Mouse (Mus musculus): Measurements from ENCODE around the gene Cdkn1c. TPM values are rescaled to one million over a fixed set of nuclear protein-coding genes. Genes with fewer than 3 reads are reported as not detected.

The Cdkn1c gene
- polyA plus RNA-seq, 1 experiment from 2014 or later, result 36.4 TPM

DNA sequence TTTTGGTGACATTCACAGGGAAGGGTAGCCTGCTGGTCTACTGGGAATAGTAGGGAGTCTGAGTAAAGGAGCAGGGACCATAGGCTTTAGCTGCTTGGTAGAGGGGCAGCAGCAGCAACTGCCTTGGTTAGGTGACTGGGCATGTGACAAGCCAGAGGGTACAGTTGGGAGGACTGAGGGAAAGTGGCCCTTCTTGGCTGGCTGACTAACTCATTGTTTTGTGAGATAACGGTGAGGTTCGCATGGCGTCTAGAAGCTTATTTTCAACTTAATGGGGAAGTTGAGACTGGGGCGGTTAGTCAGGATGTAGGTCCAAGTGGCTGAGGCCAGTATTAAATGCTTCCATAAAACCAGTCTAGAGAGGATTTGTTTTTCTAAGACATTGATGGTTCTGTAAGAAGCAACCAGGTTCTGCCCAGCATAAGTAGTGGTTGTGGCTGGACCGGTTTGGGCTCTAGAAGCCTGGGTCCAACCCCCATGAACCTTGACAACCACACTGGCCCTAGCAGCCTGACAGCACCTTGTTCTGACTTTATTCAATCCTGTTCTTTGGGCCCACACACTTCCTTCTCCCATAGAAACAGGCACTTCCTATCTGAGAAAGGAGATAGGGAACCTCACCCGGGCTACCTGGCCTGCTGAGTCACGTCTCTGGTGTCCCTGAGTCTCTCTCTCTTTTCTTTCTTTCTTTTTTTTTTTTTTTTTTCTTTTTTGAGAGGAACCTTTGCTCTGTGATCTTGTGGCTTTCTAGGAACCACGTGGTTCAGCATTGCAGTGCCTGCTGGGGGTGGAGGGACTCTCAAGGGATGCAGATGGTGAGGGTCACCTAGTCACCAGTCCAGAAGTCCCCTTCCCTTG lies 34.5 kb upstream of the Cdkn1c start:
- Histone ChIP-seq H3K36me3 (replicated peaks; ENCODE audit: insufficient read depth, low read length) (no peaks in the 10 kb centered on the region), H3K9ac (replicated peaks) (no peak overlapping the region), H3K27me3 (ENCODE audit: insufficient read depth, low read length) (peaks cover 4% of the 10 kb centered on the region; the same call in 1 of the 2 replicates), H3K4me3 (ENCODE audit: low read depth, low read length) (no peak overlapping the region), H3K4me2 (ENCODE audit: low read depth, low read length) (no peak overlapping the region), H3K9me3 (ENCODE audit: low read length) (no peaks in the 10 kb centered on the region), H3K27ac (ENCODE audit: low read depth) (no peak overlapping the region), H3K4me1 (ENCODE audit: insufficient read depth) (peaks cover 14% of the 10 kb centered on the region)
- WGBS (ENCODE audit: insufficient replicate concordance), result 31% methylated on average over 8 of the region's 8 CpGs
- TF ChIP-seq EP300 (IDR thresholded peaks at IDR 0.05; ENCODE audit: low read depth), result no peak
- no peak for TF ChIP-seq CTCF (IDR thresholded peaks at IDR 0.05; ENCODE audit: low read depth)
- ATAC-seq, result no peak
- no peak for DNase-seq

DNA sequence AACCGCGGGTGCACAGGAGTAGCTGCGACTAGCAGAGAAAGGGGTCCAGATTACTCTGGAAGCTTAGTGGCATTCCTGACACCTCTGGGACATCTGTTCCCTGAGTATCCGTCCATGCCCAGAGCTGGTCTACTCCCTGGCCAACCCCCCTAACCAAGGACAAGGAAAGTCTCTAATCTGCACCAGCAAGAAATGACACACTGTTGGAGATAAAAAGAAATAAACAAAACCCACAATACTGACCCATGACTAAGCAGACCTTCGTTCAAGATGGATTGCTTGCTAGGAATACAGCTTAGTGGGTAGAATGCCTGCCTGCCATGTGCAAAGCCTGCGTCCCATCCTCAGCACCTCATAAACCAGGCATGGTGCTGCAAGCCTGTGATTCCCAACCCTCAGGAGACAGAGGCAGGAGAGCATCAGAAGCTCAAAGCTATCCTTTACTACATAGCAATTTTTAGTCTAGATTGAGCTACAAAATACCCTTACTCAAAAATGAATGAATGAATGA lies 32.8 kb upstream of the Cdkn1c start:
- Histone ChIP-seq H3K27me3 (ENCODE audit: insufficient read depth, low read length) (no peaks in the 10 kb centered on the region), H3K4me1 (ENCODE audit: insufficient read depth) (peaks cover 18% of the 10 kb centered on the region), H3K4me2 (ENCODE audit: low read depth, low read length) (no peak overlapping the region), H3K9ac (replicated peaks) (no peak overlapping the region), H3K9me3 (ENCODE audit: low read length) (no peaks in the 10 kb centered on the region), H3K27ac (ENCODE audit: low read depth) (no peak overlapping the region), H3K4me3 (ENCODE audit: low read depth, low read length) (no peak overlapping the region), H3K36me3 (replicated peaks; ENCODE audit: insufficient read depth, low read length) (no peaks in the 10 kb centered on the region)
- WGBS (ENCODE audit: insufficient replicate concordance), result 72% methylated on average over 6 of the region's 6 CpGs
- no peak for TF ChIP-seq EP300 (IDR thresholded peaks at IDR 0.05; ENCODE audit: low read depth)
- TF ChIP-seq CTCF (IDR thresholded peaks at IDR 0.05; ENCODE audit: low read depth), result no peak
- DNase-seq (no peak), ATAC-seq (no peak)

DNA sequence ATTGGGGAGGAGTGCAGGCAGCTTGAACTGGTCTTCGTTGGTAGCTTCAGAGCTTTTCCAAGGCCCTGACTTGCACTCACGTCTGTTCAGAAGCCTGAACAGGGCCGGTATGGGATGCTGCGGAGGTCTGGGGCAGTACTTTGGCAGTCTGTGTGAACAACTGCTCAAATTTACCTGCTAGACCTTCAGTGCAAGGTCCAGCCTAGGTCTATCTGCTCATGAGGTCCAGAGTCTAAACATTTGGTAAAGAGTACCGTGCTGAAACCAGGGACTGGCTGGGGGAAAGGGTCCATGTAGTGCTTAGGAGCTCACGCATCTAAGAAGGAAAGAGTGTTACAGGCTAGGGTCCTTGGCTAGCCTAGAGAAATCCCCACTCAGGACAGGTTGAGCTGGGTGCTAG lies 28.9 kb upstream of the Cdkn1c start:
- H3K9ac ChIP-seq (replicated peaks), result no peak overlapping the region
- no peak for DNase-seq
- 55% methylated on average over 6 of the region's 6 CpGs for WGBS (ENCODE audit: insufficient replicate concordance)
- peaks cover 4% of the 10 kb centered on the region; the same call in 1 of the 2 replicates for H3K4me1 ChIP-seq (ENCODE audit: insufficient read depth)
- ATAC-seq, result peak; percentile 93
- H3K4me2 ChIP-seq (ENCODE audit: low read depth, low read length), result no peak overlapping the region
- H3K36me3 ChIP-seq (replicated peaks; ENCODE audit: insufficient read depth, low read length), result no peaks in the 10 kb centered on the region
- TF ChIP-seq CTCF (IDR thresholded peaks at IDR 0.05; ENCODE audit: low read depth) (no peak), EP300 (IDR thresholded peaks at IDR 0.05; ENCODE audit: low read depth) (no peak)
- no peaks in the 10 kb centered on the region for H3K27me3 ChIP-seq (ENCODE audit: insufficient read depth, low read length)
- H3K4me3 ChIP-seq (ENCODE audit: low read depth, low read length), result no peak overlapping the region
- no peaks in the 10 kb centered on the region for H3K9me3 ChIP-seq (ENCODE audit: low read length)
- peak overlapping the region; percentile 58 for H3K27ac ChIP-seq (ENCODE audit: low read depth)

DNA sequence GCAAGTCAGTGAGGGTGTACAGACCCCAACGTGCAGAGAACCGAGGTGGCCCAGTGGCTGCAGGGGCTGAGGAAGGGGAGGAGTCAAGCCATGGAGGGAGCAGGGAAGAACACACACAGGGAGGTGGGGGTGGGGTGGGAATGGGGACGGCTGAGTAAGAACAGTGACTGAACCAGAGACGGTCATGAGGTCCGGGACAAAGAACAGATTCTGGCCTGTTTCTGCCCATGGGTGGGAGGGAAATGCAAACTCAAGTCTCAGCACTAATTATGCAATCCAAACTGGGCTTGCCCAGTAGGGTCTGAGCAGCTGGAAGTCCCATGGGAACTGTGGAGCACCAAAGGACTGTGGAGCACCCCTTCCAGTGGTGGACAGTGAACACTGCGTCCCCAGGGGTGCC lies 21.7 kb upstream of the Cdkn1c start:
- no peak for TF ChIP-seq CTCF (IDR thresholded peaks at IDR 0.05; ENCODE audit: low read depth)
- no peak for TF ChIP-seq EP300 (IDR thresholded peaks at IDR 0.05; ENCODE audit: low read depth)
- no peak overlapping the region for H3K4me2 ChIP-seq (ENCODE audit: low read depth, low read length)
- 20% methylated on average over 6 of the region's 6 CpGs for WGBS (ENCODE audit: insufficient replicate concordance)
- H3K36me3 ChIP-seq (replicated peaks; ENCODE audit: insufficient read depth, low read length), result no peaks in the 10 kb centered on the region
- no peaks in the 10 kb centered on the region for H3K9me3 ChIP-seq (ENCODE audit: low read length)
- no peaks in the 10 kb centered on the region for H3K27me3 ChIP-seq (ENCODE audit: insufficient read depth, low read length)
- H3K4me1 ChIP-seq (ENCODE audit: insufficient read depth), result no peaks in the 10 kb centered on the region; the same call in 1 of the 2 replicates
- no peak overlapping the region for H3K4me3 ChIP-seq (ENCODE audit: low read depth, low read length)
- 0 out of 2 replicates have a peak, but pooled peaks have one; percentile 7 for ATAC-seq
- H3K27ac ChIP-seq (ENCODE audit: low read depth), result no peak overlapping the region
- no peak for DNase-seq
- H3K9ac ChIP-seq (replicated peaks), result no peak overlapping the region

DNA sequence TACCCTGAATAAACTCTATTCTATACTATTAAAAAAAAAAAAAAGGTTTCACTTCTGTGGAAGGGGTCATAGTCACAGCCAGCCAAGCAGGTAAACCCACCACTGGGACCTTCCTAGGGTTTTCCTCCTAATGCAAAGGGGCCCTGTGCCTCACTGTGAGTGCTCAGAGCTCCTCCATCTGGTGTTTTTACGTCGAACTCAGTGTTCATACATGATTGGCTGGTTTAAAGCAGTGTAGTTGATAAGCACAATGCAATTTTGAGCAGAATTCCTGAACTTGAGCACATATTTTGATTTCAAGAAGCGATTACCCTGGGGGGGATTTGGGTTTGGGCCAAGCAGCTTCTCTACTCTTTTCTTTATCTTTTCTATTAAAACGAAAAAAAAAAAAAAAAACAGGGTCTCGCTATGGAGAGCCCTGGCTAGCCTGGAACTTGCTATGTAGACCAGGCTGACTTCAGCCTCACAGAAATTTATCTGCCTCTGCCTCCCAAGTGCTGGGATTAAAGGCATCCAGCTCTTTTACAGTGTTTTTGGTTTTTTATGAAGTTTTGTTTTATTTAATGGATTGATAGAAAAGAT lies 21.0 kb upstream of the Cdkn1c start:
- H3K9ac ChIP-seq (replicated peaks), result no peak overlapping the region
- TF ChIP-seq CTCF (IDR thresholded peaks at IDR 0.05; ENCODE audit: low read depth) (no peak), EP300 (IDR thresholded peaks at IDR 0.05; ENCODE audit: low read depth) (no peak)
- no peak for DNase-seq
- WGBS (ENCODE audit: insufficient replicate concordance), result 47% methylated on average over 5 of the region's 5 CpGs
- no peaks in the 10 kb centered on the region; the same call in 1 of the 2 replicates for H3K4me1 ChIP-seq (ENCODE audit: insufficient read depth)
- no peak overlapping the region for H3K4me2 ChIP-seq (ENCODE audit: low read depth, low read length)
- no peak overlapping the region for H3K4me3 ChIP-seq (ENCODE audit: low read depth, low read length)
- no peaks in the 10 kb centered on the region for H3K36me3 ChIP-seq (replicated peaks; ENCODE audit: insufficient read depth, low read length)
- H3K9me3 ChIP-seq (ENCODE audit: low read length), result no peaks in the 10 kb centered on the region
- no peak for ATAC-seq
- no peak overlapping the region for H3K27ac ChIP-seq (ENCODE audit: low read depth)
- H3K27me3 ChIP-seq (ENCODE audit: insufficient read depth, low read length), result no peaks in the 10 kb centered on the region

DNA sequence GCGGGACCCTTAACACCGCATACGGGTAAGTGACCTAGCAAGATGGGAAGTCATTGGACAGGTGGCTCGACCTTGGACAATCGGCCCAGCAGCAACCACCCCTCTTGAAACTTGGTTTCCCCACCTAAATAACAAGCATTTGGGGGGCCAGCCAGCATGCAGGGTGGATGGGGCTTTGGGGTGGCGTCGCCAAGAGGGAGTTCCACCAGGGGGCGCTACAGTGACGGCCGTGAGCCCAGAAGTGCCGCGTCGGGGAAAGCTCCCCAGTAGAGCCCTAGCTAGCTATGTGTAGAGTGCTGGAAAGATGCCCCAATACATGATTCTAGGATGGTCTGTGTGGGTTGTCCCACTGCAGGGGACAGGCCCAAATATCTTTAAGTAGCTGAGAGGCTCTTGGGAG lies 19.6 kb upstream of the Cdkn1c start:
- Histone ChIP-seq H3K4me2 (ENCODE audit: low read depth, low read length) (no peak overlapping the region), H3K27me3 (ENCODE audit: insufficient read depth, low read length) (no peaks in the 10 kb centered on the region), H3K27ac (ENCODE audit: low read depth) (no peak overlapping the region), H3K9me3 (ENCODE audit: low read length) (no peaks in the 10 kb centered on the region), H3K36me3 (replicated peaks; ENCODE audit: insufficient read depth, low read length) (no peaks in the 10 kb centered on the region), H3K9ac (replicated peaks) (no peak overlapping the region), H3K4me3 (ENCODE audit: low read depth, low read length) (no peak overlapping the region), H3K4me1 (ENCODE audit: insufficient read depth) (peaks cover 9% of the 10 kb centered on the region)
- ATAC-seq (peak; percentile 52; the same call in 1 of the 2 replicates), DNase-seq (peak; percentile 84)
- TF ChIP-seq CTCF (IDR thresholded peaks at IDR 0.05; ENCODE audit: low read depth), result peak; percentile 87
- no peak for TF ChIP-seq EP300 (IDR thresholded peaks at IDR 0.05; ENCODE audit: low read depth)
- WGBS (ENCODE audit: insufficient replicate concordance), result 20% methylated on average over 13 of the region's 13 CpGs
